Mouse (Mus musculus) ovary, adult 18-20 months (tissue): Measurements from ENCODE around the gene Gla.

Experiments used
- DNase-seq: peaks from one replicate; pipeline ENCODE4 v3.0.0; 2022; ENCODE audit warnings: low spot score, mixed read lengths

Gene Gla

DNA sequence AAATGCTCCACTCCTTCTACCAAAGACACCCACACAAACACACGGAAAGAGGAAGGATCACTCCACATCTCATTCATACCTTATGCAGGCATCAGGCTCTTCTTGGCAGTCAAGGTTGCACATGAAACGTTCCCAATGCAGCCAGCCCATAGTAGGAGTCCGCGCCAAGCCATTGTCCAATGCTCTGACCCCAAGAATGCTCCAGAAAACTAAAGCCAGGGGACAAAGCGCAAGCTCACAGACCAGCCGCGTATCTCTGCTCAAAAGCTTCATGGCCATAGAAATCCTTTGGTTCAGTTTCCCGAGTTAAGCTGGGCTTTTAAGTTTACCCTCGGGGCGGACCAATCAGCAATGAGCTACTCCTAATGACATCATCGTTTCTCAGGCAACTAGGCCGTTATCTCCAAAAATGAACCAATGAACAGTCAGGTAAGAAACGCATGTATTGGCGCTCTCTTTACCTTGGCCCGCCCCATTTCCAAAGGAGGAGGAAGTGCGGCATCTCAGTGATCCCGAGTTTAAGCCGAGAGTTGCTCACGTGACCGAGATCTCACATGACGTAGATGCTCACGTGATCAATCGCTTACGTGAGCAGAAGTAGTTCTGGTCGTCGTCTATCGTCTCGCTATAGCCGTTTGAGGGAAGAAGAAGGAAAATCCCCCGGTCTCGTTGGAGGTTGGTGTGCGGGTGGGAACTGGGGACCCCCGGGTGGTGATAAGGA is at the start of gene Gla, which contains the start of gene Hnrnph2:
Gene Gla (minus strand): TSS at position 467 of the 721 bp plus-strand sequence.
Gene Hnrnph2 (plus strand): TSS at position 521 of the 721 bp plus-strand sequence.
- DNase-seq = peak; percentile 88

DNA sequence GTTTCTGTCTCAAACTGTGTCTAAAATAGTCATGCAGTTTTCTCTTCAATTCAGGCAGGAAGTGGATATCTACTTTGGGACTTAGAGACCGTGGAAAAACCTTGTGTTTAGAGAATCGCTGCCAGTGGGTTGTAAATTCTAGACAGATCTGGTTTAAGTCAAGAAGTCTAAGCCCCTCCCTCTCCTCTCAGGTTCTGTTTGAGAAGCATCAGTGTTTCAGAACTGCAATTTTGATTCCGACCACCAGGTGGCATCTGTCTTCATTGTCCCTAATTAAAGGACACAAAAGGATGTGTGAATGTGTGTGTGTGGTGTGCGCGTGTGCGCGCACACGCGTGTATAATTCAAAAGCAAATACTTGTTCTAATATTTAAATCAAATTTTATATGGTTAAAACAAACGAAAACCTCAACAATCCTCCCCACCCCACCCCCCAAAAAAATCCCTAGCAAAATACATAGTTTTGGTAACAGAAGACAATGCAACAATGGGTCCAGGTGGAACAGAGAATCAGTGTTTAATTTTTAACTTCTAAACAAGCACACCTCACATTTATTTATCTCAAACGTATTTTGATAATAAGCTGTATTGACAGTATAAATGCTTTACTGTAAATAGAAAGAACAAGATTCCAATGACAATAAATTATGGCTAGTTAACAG is 47.2 kb upstream of the Gla start:
- peak; percentile 17 for DNase-seq

DNA sequence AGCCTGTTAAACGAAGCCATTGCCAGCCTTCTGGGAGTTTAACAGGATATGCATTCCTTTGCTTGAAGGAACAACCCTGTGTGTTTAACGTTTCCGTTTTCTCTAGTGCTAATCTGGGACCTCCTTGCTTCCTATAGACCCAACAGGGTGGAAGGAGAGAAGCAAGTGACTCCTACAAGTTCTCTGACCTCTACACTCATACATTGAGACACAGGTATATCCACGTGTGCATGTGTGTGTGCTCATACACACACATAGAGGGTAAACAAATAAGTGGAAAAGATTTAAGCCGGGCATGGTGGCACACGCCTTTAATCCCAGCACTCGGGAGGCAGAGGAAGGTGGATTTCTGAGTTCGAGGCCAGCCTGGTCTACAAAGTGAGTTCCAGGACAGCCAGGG is 46.5 kb upstream of the Gla start:
- DNase-seq = no peak

DNA sequence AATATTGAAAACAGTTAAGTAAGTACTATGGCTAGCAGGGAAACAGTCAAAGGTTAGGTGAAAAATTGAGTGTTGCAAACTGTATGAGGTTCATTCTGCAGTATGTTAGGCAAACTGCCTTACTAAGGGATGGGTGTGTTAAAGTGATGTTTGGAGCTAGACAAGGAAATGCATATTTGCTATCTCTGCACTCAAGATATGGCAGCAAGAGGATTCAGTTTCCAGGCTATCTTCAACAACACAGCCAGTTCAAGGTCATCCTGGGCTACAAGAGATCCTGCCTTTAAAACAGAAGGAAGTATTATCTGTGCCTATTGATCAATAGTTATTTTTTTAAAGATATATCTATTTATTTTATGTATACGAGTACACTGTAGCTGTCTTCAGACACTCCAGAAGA is 45.4 kb upstream of the Gla start:
- DNase-seq = no peak

DNA sequence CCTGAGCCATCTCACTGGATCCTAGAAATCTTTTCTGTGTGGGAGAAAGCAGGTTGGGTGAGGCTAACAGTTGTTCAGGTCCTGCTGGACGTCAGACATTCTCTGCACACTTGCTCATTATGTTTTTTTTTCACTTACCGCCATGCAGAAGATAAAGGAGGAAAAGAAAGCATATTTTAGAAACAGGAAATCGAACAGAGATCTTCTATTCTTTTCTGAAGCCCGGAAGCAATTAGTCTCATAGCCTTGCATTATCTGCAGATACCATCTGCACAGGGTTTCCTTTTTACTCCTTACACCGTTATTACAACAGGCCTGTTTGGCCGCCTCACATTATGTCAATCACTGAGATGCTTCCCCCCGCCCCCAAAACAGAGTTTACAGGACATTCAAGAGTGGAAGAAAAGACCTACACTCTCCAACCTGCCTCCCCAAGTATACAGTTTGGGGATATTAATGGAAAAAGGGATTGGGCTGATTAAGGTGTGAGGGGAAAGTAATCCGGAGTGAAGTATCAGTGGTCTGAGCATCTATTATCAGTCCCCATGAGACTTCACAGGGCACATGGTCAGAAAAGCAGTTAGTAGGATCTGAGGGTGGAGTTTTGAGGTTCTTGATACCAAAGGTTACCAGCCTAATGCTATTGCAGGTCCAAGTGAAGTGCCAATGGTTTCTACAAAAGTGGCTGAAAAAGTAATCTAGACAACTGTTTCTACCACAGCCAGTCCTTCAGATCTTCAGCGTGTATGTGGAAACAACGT is 40.3 kb upstream of the Gla start:
- DNase-seq = no peak

DNA sequence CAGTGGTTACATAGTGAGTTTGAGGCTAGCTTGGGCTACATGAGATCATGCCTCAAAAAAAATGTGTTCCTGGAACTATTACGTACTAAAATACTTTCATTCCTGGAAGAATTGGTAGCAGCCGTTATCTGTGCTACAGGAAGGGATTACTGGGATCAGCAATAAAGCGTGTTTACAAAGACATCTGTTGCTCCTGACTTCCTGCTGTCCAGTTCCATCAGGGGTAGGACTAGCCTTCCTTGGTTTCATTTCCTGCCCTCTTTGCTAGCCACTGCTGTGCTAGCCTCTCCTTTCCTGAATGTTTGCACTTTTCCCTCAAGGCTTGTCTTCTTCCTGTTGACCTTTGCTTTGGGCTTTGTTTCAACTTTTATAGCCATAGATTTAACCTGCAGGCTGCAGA is 34.9 kb upstream of the Gla start:
- no peak for DNase-seq

DNA sequence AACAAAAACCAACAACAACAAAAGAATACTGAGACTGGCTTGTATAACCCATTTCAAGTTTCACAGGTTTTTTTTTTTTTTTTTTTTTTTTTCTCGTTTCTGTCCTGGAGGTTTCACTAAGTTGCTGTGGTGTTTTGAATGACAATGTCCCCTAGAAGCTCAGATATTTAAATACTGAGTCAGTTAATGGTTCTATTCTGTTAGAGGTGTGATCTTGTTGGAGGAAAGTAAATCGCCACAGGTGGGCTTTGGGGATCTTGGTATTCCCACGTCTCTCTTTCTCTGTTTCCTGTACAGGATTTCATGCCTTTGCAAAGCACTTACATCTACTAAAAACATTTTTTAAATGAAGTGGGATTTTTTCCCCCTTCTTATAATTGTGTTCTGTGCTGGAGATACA is 34.2 kb upstream of the Gla start:
- DNase-seq = no peak

DNA sequence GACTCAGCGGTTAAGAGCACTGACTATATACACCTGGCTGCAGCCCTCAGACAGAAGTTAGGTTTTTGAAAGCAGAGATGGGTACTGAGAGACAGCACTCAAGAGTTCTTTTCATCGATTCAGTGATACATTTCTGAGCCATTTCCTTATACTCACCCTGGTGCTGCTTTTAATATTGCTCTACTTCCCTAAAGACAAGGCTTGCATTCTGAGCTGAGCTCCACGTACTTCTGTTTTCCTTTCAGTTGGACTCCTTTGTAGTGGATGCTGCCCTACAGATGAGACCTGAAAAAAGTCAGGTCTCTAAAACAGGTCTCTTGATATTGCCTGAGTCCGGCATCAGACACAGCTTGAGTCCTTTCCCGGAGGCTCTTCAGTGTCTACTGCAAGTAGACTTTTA is 31.8 kb upstream of the Gla start:
- no peak for DNase-seq

DNA sequence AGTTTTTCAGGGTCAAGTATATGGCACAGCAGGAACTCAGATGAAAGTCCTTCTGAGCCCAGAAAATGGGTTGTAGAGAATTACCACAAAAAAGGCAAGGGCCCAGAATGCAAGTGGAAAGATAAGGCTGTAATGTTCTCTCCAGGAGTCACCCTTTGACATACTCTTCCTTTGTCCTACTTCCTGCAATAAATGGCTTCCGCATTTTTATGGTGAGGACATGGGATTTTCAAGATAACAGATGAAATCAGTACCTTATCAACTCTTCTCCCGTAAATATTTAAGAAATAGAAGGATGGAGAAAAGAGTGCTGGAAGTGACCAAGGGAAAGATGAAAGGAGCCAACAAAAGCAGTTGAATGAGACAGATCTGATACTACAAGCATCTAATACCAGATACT is 27.3 kb upstream of the Gla start:
- no peak for DNase-seq

DNA sequence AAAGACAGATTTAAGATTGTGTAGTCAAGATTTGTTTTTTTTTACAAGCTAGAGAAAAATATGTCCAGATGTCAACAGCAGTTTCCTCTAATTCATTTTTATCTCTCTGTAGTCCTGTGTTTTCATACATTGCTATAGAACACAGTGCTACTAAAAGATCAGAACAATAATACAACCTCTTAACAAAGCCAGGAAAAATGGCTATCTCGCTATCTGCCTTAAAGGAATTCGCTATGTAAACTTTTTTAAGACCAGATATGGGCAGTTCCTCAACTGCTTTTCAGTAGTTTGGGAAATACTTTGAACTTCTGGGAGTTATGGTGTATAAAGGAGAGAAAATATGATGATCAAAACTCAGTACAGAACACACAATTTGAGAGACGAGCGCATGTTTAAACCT is 22.4 kb upstream of the Gla start:
- no peak for DNase-seq

DNA sequence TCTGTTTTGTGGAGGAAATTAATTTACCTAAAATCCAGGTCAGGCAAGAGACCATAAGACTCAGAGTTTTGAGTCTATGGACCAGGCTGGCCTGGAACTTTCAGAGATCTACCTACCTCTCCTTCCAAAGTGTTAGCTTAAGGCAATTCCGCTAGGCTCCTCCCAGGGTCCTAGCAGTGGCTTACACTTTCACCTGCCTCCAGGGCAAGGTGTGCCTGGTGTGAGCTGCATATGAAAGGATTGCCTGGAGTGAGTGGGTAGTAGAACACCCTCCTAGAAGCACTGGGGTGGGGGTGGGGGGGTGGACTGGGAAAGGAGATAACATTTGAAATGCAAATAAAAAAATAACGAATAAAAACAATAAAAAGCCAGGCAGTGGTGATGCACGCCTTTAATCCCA is 20.8 kb upstream of the Gla start:
- DNase-seq = no peak

DNA sequence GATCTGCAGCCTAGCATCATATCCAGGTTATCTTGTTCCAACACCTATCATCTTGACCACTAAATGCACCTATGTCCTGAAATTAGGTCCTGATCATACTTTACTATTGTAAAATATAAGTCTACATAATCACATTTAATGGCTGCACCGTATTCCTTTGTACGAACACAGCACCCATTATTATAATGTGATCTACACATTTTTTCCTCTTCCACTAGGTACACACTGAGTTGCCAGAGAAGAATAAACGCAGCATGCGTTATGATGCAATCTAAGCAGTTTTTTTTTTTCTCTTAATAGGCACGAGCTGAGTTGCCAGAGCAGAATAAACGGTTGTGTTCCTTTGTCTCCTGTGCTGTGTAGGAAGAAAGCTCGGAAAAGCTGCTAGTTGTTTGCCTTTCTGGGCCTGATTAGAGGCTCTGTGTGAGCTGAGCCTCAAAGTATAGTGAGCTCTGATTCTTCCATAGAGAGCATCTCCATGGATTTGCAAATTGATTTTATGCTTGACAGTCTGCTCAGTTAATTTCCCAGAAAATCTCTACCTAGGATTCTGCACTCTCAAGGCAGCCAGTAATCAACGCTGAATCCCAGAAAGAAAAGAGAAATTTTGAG is 19.4 kb upstream of the Gla start:
- DNase-seq = no peak

DNA sequence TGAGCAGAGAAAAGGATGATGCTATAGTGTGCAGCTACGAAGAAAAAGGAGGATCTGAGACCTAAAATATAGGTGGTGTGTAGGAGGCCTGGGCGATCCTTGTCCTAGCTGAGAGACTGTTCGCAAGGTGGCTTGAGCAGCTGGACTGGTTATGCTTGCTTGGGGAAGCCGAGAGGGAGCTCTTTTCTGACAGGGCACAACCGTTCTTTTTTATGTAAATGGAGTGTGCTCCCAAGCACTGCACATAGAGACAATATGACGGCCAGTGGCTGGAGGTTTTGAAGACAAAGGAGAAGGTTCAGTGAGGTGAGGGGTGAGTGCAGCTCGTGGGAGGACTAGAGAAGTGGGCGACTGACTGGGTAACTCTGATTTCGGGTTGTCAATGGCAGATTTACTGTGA is 18.8 kb upstream of the Gla start:
- DNase-seq = no peak

DNA sequence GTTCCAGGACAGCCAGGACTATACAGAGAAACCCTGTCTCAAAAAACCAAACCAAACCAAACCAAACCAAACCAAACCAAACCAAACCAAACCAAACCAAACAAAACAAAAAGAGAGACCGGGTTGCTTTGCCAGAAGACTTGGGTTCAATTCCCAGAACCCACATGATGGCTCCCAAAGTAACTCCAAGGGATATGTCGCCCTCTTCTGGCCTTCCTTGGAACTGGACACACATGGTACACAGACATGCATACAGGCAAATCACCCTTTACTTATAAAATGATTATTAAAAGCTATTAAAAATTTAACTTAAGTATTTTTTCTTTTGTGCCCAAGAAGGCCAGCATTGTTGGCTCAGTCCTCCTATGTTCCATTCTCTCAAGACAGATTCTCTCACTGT is 13.4 kb upstream of the Gla start:
- DNase-seq = no peak

DNA sequence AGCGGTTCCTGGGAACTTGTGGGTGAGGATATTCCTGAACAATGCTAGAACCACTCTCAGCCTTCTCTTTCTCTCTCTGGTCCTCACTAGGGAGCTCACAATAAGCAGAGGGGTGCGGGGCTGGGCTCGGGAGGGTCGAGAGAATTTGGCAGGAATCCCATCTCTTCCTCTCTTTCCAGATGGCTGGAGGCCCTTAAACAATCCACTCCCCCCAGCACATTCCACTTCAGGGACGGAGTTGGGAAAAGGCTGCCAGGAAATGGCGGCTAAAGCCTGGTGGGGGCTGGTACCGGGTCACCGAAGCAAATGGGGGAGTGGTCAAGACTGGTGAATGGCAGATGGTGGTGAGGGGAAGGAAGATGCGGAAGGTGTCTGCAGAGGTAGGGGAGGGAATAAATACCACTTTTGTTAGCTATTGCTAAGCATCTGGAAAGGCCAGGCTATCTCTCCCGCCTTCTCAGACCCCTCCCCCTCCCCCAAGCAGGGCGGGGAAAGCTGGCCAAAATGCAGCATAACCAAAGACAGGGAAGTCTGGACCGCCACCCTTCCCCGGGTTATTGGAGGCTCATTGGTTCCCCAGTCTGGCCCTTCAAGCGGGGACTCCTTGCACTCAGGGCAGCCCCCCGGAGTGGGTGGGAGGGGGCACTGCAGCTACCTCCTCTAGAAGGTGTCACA is 11.5 kb upstream of the Gla start:
- peak; percentile 32 for DNase-seq

DNA sequence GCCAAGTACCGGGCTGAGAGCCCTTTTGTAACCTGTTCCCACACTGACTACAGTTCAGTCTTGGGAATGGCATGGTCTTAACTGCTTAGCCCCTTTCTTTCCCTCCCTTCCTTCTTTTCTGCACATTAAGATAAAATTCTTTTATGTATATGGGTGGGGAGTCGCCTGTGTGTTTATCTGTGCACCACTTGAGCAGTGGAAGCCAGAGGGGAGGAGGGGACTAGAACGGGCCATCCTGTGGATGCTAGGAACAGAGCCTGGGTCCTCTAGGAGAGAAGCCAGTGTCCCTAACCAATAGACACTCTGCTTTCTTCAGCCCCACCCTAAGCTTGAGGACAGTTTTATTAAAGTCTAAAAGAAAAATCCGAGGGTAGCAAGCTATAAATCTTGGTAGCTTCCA is 10.1 kb upstream of the Gla start:
- no peak for DNase-seq

DNA sequence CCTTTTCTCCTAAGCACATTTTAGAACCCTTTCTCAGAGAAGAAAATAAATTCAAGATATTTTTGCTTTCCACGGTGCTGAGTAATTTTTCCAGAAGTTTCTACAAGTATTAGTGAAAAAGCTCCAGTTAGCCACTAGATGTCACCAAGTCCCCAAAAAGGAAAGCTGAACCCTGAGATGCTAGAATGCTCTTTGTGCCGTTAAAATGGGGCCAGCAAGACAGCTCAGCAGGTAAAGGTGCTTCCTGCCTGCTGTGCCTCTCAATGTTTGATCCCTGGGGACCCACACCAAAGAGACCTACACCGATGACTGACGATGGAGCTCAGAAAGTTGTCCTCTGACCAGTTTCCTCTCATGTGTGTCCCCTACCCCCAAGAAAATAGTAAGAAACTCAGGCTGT is 8.5 kb upstream of the Gla start:
- no peak for DNase-seq

DNA sequence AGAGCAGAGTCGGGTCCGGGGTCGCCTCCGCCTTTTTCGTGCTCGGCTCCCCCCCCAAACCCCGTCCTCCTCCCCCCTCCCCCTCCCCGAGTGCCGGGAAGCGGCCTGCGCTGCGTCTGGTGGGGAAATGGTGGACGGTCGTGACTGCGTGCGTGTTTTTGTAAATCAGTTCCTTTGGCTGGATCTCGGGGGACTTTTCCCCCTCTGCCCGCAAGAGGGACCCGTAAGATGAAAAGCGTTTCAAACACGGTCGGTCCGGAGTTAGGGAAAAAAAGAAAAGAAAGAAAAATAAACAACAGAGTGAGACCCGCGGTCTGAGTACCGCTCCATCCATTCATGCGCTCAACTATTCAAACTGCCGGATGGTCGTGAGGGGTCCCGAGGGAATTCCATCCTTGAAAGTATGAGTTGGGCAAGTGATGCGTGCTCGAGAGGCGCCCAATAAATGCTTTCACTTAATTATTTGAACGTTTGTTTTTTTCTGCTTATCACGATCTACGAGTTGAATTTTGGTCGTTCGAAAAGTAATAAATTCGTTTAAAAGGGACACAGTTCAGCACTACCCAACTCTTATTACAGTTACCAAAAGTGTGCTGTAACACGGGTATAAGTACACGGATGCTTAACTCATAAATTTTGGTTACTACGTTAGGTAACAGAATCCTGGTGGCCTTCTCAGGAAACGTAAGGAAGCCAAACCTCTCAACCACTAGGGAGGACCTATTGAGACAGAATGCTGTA is 625 bp upstream of the Gla start:
- no peak for DNase-seq

DNA sequence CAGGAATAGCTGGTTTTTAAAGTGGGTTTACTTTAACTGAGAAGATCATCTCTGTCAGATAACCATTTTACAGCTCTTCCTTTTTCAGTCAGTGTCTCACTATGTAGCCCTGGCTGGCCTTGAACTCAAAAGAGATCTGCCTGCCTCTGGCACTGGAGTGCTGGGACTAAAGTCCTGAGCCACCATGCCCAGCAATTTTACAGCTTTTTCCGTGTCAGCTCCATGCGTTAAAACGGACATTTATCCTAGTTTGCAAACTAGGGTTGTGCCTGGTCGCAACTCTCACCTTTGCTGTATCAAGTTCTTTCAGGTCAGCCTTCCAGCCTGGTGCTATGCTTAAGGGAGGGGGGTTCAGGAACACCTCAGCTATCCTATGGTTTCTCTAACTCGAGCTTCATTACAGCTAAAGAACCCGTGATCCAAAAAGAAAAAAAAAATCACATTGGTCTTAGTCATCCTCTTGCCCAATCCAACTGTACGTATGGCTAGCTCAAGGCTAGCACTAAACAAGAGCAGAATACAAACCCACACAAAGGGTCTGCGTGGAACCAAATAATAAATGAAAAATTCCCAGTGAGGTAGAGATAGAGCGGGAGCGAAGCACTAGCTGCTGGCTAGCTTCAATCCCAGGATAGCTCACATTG is 881 bp downstream of the Gla start:
- no peak for DNase-seq

DNA sequence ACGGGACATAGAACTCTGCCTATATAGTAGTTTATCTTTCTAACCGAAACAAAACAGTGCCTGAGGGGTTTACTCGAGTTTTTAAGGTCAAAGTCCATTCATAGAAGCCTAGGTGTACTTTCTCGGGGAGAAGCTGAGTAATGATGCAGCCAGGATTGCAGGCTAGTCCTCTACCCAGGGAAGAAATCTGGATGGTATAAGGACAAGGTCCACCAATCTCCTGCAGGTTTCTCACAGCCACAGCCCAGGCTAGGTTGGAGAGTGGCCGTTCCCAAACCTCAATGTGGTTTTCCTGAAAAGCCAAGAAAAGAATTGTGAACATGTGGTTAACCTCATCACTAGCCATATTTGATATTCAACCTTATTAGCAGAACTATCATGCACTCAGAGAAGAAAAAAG is 11.1 kb downstream of the Gla start:
- DNase-seq = no peak

DNA sequence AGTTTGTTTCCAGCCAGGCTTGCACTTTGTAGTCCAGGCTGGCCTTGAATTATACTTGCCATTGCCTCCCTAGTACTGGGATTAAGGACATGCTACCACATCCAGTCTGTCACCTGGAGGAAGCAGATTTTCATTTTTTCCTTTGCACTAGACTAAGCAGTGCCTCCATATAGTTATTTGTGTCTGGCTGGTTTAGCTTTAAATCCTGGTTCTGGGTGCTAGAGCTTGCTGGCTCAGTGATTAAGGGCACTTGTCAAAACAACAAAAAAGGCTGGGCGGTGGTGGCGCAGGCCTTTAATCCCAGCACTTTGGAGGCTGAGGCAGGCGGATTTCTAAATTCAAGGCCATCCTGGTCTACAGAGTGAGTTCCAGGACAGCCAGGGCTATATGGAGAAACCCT is 11.9 kb downstream of the Gla start:
- DNase-seq = no peak
